Mouse (Mus musculus): Measurements from ENCODE around the gene Mymk. TPM values are rescaled to one million over a fixed set of nuclear protein-coding genes. Genes with fewer than 3 reads are reported as not detected.
A peak's percentile ranks its signal among the peaks of the same experiment; 100 is the strongest.

Mymk gene
- polyA plus RNA-seq, 1 experiment from 2014 or later, result 0.17 TPM

- H3K9me3 ChIP-seq (replicated peaks), result no peaks in the 10 kb centered on the region
- H3K4me2 ChIP-seq, result peak within 1 kb of the TSS; percentile 59
- peak within 1 kb of the TSS; percentile 44 for H3K9ac ChIP-seq
- H3K4me3 ChIP-seq, result peak within 1 kb of the TSS; percentile 8
- H3K27me3 ChIP-seq (replicated peaks), result peaks cover 18% of the 10 kb centered on the region
- H3K36me3 ChIP-seq, result no peaks in the 10 kb centered on the region
- peaks cover 53% of the 10 kb centered on the region for H3K4me1 ChIP-seq (replicated peaks)
- H3K27ac ChIP-seq (ENCODE audit: poor library complexity, severe bottlenecking), result peak within 1 kb of the TSS; percentile 17
- WGBS, result under 1% methylated on average over 10 of the region's 10 CpGs
- ATAC-seq (ENCODE audit: insufficient number of reproducible peaks, low FRiP score), result peak; percentile 66
Measured at GRCm38 (mm10) chr2:27079152-27079584, 7.2 kb upstream of the Mymk start, which contains the start of gene Adamtsl2. Gene Adamtsl2, plus strand, starts transcription at chr2:27079379.

- Histone ChIP-seq H3K4me2 (peak overlapping the region; percentile 59; the same call in 1 of the 2 replicates), H3K27me3 (replicated peaks) (peaks cover 19% of the 10 kb centered on the region), H3K4me1 (replicated peaks) (peaks cover 48% of the 10 kb centered on the region), H3K9me3 (replicated peaks) (no peaks in the 10 kb centered on the region), H3K9ac (peak overlapping the region; percentile 15; the same call in 1 of the 2 replicates), H3K36me3 (no peaks in the 10 kb centered on the region), H3K4me3 (no peak overlapping the region), H3K27ac (ENCODE audit: poor library complexity, severe bottlenecking) (no peak overlapping the region)
- WGBS, result 20% methylated on average over 2 of the region's 2 CpGs
- no peak for ATAC-seq (ENCODE audit: insufficient number of reproducible peaks, low FRiP score)
Measured at GRCm38 (mm10) chr2:27078312-27078711, 6.3 kb upstream of the Mymk start.

DNA sequence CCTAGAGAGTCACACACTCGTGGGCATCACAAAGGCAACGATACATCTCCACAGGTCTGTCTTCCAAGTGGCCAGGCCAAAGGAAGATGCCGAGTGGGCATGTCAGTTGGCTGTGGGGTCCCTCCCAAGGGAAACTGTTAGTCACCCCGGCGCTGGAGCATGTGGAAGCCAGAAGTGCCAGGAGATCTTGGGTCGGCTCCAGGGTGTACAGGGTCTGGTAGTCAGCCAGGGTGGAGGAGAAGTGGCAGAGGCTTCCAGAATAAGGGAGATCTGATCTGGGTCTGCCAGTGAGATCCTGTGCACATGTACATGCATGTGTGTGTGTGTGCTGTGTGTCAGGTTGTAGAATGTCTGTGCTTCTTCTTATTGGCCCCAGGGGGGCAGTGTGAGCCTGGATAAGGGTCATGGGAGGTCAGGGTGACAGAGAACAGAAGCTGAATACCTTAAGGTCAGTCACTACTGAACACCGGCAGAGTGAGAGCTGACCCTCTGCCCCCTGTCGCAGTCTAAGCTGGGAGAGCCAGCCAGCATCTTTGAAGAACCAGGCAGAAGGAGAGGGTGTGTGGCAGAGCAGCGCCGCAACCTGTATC is 5.8 kb upstream of the Mymk start:
- Histone ChIP-seq H3K4me1 (replicated peaks) (peaks cover 48% of the 10 kb centered on the region), H3K27me3 (replicated peaks) (peaks cover 19% of the 10 kb centered on the region), H3K4me2 (no peak overlapping the region), H3K9me3 (replicated peaks) (no peaks in the 10 kb centered on the region), H3K4me3 (no peak overlapping the region), H3K36me3 (no peaks in the 10 kb centered on the region), H3K27ac (ENCODE audit: poor library complexity, severe bottlenecking) (no peak overlapping the region), H3K9ac (no peak overlapping the region; the same call in 1 of the 2 replicates)
- ATAC-seq (ENCODE audit: insufficient number of reproducible peaks, low FRiP score), result no peak
- WGBS, result 62% methylated on average over 10 of the region's 10 CpGs

- Histone ChIP-seq H3K27me3 (replicated peaks) (peaks cover 16% of the 10 kb centered on the region), H3K9me3 (replicated peaks) (no peaks in the 10 kb centered on the region), H3K27ac (ENCODE audit: poor library complexity, severe bottlenecking) (no peak overlapping the region), H3K9ac (no peak overlapping the region), H3K4me1 (replicated peaks) (peaks cover 55% of the 10 kb centered on the region), H3K4me3 (no peak overlapping the region), H3K4me2 (no peak overlapping the region), H3K36me3 (no peaks in the 10 kb centered on the region)
- 59% methylated on average over 3 of the region's 3 CpGs for WGBS
- no peak for ATAC-seq (ENCODE audit: insufficient number of reproducible peaks, low FRiP score)
Measured at GRCm38 (mm10) chr2:27075485-27075884, 3.5 kb upstream of the Mymk start.

GRCm38 (mm10) chr2:27074804-27075203 is 2.8 kb upstream of the Mymk start:
- H3K4me2 ChIP-seq, result no peak overlapping the region
- H3K27ac ChIP-seq (ENCODE audit: poor library complexity, severe bottlenecking), result no peak overlapping the region
- peaks cover 16% of the 10 kb centered on the region for H3K27me3 ChIP-seq (replicated peaks)
- no peaks in the 10 kb centered on the region for H3K36me3 ChIP-seq
- peaks cover 50% of the 10 kb centered on the region for H3K4me1 ChIP-seq (replicated peaks)
- no peaks in the 10 kb centered on the region for H3K9me3 ChIP-seq (replicated peaks)
- H3K9ac ChIP-seq, result no peak overlapping the region
- ATAC-seq (ENCODE audit: insufficient number of reproducible peaks, low FRiP score), result no peak
- H3K4me3 ChIP-seq, result no peak overlapping the region
- 83% methylated on average over 4 of the region's 4 CpGs for WGBS

DNA sequence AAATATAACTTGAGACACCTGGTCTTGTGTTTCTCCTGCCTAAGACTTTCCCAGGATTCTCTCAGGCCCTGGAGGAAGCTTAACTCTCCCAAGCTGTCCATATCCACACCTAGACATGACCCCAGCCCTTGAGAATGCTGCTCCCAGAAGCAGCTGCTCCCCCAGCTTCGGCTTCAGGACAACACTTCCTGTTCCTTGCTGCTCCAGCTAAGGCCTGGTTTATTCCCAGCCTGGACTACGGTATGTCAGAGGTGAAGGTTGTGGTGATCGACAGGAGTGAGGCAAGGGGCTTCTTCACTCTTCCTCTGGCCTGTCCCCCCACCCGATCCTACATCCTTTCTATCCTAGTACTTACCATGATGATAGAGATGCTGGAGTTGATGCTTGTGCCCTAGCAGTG is 1.4 kb upstream of the Mymk start:
- Histone ChIP-seq H3K4me2 (no peak overlapping the region), H3K4me3 (no peak overlapping the region), H3K9me3 (replicated peaks) (no peaks in the 10 kb centered on the region), H3K36me3 (no peaks in the 10 kb centered on the region), H3K27me3 (replicated peaks) (peaks cover 16% of the 10 kb centered on the region), H3K4me1 (replicated peaks) (peaks cover 39% of the 10 kb centered on the region), H3K27ac (ENCODE audit: poor library complexity, severe bottlenecking) (no peak overlapping the region), H3K9ac (no peak overlapping the region)
- WGBS, result 63% methylated on average over 4 of the region's 4 CpGs
- ATAC-seq (ENCODE audit: insufficient number of reproducible peaks, low FRiP score), result no peak

DNA sequence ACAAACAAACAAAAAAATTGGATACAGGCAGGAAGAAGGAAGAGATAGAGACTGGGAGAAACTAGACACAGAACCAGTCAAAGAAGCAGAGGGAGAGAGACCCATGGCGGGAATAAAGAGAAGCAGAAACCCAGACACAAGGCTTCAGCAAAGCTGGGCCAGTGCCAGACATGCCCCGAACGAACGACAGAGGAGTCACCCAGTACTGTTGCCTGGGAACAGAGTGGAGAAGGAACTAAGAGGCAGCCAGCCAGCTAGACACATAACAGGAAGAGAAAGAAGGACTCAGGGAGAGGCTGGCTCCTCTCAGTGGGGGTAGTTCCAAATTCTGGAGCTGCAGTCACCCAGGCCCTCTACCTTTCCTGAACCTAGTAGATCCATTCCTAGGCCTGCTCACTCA is 842 bp downstream of the Mymk start:
- peaks cover 14% of the 10 kb centered on the region; the same call in 1 of the 2 replicates for H3K27me3 ChIP-seq (replicated peaks)
- no peaks in the 10 kb centered on the region for H3K9me3 ChIP-seq (replicated peaks)
- H3K27ac ChIP-seq (ENCODE audit: poor library complexity, severe bottlenecking), result 0 out of 2 replicates have a peak overlapping the region, but pooled peaks have one; percentile 11
- no peaks in the 10 kb centered on the region for H3K36me3 ChIP-seq
- no peak overlapping the region for H3K9ac ChIP-seq
- peaks cover 29% of the 10 kb centered on the region for H3K4me1 ChIP-seq (replicated peaks)
- H3K4me2 ChIP-seq, result no peak overlapping the region
- H3K4me3 ChIP-seq, result no peak overlapping the region
- WGBS, result 2% methylated on average over 4 of the region's 4 CpGs
- ATAC-seq (ENCODE audit: insufficient number of reproducible peaks, low FRiP score), result peak; percentile 46; the same call in 1 of the 2 replicates

DNA sequence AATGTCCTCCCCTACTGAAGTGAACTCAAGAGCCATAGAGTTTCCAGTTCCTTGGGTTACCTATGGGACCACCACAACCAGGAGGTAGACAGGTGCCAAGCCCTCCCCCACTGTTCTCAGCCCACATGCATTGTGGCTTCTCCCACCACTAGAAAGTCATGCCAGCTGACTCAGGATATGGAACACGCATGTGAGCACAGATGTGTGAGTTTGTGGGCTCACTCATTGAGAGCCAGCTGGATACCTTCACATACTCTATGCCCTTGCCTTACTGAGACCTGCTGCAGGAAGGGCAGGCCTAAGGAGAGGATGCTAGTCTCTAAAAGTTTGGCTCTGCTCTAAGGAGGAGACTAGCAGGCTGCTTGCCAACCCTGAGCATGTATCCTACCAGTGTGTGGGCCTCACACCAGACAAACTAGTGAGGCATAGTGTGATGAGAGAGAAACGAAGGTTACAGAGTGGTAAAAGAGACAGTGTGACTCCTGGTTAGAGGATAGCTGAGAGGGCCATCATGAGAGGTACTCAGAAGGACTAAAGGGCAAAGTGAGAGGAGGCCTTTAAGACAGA is 1.6 kb downstream of the Mymk start:
- no peak overlapping the region for H3K27ac ChIP-seq (ENCODE audit: poor library complexity, severe bottlenecking)

GRCm38 (mm10) chr2:27069646-27070045 is 2.3 kb downstream of the Mymk start:
- Histone ChIP-seq H3K4me3 (no peak overlapping the region), H3K4me2 (no peak overlapping the region), H3K36me3 (no peaks in the 10 kb centered on the region), H3K9ac (no peak overlapping the region), H3K27me3 (replicated peaks) (peaks cover 12% of the 10 kb centered on the region; the same call in 1 of the 2 replicates), H3K9me3 (replicated peaks) (no peaks in the 10 kb centered on the region), H3K27ac (ENCODE audit: poor library complexity, severe bottlenecking) (no peak overlapping the region), H3K4me1 (replicated peaks) (peaks cover 18% of the 10 kb centered on the region)
- ATAC-seq (ENCODE audit: insufficient number of reproducible peaks, low FRiP score), result no peak
- 55% methylated on average over 3 of the region's 3 CpGs for WGBS

More for the DNA sequence above, 1.6 kb downstream of the Mymk start:
- H3K27me3 ChIP-seq (replicated peaks), result peaks cover 14% of the 10 kb centered on the region; the same call in 1 of the 2 replicates
- H3K4me1 ChIP-seq (replicated peaks), result peaks cover 24% of the 10 kb centered on the region
- 71% methylated on average over 2 of the region's 2 CpGs for WGBS
- ATAC-seq (ENCODE audit: insufficient number of reproducible peaks, low FRiP score), result no peak
- no peak overlapping the region for H3K4me2 ChIP-seq
- H3K36me3 ChIP-seq, result no peaks in the 10 kb centered on the region
- no peak overlapping the region for H3K4me3 ChIP-seq
- no peak overlapping the region for H3K9ac ChIP-seq
- no peaks in the 10 kb centered on the region for H3K9me3 ChIP-seq (replicated peaks)

DNA sequence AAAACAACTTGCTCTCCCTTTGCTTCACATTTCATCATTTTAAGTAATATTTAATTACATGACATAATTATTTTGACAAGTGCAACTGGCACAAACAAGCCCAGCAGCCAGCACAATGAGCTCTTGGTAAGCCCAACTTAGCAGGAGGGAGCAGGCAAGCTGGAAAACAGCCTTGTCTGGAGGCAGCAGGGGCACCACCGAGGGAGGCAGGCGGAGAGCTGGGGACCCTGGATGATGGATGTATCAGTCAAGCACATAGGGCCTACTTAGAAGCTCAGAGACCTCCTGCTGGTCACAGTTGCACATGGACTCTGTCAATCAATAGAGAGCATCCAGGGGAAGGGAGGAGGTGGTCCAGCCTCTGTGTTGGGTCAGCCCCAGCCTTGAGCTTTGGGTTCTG is 4.0 kb downstream of the Mymk start:
- Histone ChIP-seq H3K4me1 (replicated peaks) (peaks cover 18% of the 10 kb centered on the region), H3K4me2 (no peak overlapping the region), H3K27me3 (replicated peaks) (peaks cover 6% of the 10 kb centered on the region; the same call in 1 of the 2 replicates), H3K4me3 (no peak overlapping the region), H3K9ac (no peak overlapping the region), H3K36me3 (no peaks in the 10 kb centered on the region), H3K9me3 (replicated peaks) (no peaks in the 10 kb centered on the region), H3K27ac (ENCODE audit: poor library complexity, severe bottlenecking) (no peak overlapping the region)
- WGBS, result 39% methylated on average over 2 of the region's 2 CpGs
- no peak for ATAC-seq (ENCODE audit: insufficient number of reproducible peaks, low FRiP score)

DNA sequence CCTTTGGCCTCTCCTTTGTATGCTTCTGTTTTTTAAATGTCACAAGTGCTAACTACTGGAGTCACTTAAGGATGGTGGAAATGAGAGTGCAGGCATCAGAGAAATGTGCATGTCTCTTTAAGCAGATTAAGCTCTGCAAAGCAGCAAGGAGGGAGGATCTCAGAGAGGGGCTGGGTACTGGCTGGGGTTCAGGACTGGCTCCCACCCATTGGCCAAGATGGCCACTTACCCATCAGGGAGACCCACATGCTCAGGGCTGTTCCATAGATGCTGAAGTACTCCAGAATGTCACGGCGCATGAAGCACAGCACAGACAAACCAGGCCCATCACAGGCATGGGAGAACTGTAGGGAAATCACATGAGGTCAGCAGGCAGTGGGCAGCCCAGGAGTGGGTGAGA is 4.9 kb downstream of the Mymk start:
- Histone ChIP-seq H3K27me3 (replicated peaks) (peaks cover 6% of the 10 kb centered on the region; the same call in 1 of the 2 replicates), H3K9ac (no peak overlapping the region), H3K4me3 (no peak overlapping the region), H3K4me1 (replicated peaks) (peaks cover 21% of the 10 kb centered on the region), H3K4me2 (no peak overlapping the region), H3K9me3 (replicated peaks) (no peaks in the 10 kb centered on the region), H3K27ac (ENCODE audit: poor library complexity, severe bottlenecking) (no peak overlapping the region), H3K36me3 (no peaks in the 10 kb centered on the region)
- no peak for ATAC-seq (ENCODE audit: insufficient number of reproducible peaks, low FRiP score)
- WGBS, result 76% methylated on average over 2 of the region's 2 CpGs

Data from heart, embryonic 12.5 days (tissue).